ENCODE assay signal across 18 mouse cellular contexts in the genomic region with DNA sequence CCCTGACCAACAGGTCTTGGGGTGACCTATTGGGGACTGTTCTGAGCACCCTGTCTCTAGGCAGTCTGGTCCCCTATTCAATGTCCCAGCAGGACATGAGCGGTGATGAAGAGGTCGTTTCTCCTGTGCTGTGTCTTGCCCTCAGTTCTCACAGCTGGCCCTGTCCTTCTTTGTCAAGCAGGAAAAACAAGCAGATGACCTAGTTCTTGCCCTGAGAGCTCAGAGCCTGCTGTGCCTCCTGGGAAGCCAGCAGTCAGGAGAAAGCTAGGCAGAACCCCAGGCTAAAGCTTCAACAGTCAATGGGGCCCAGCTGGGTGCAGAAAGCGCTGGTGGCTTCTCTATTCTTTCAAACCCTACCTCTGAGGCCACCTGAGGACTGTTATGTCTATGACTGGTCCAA.
DNase-seq lines count a peak whose midpoint lies in the region; ATAC-seq lines count a peak whose summit lies in the region.
"Had no signal": no experiment of that assay in that cellular context is flagged by ENCODE, and none has a peak within 500 bp of the region (broad histone marks: within the 10 kb centered on the region; RNA-seq: fewer than 3 reads in every experiment).

No protein-coding gene starts in this region.

- no peak for DNase-seq in hindbrain, embryonic 10.5 days (ENCODE audit: low spot score)
- peak; percentile 44 for DNase-seq in retina, embryonic 14.5 days (ENCODE audit: low spot score)
- no peak for DNase-seq in cerebellum, adult 11 months
- DNase-seq in layer of hippocampus, postnatal 10 days (ENCODE audit: low spot score in 2 of 2) = no peak
- DNase-seq: adrenal gland, adult 2 months; adrenal gland, postnatal 25 days; cerebellum, adult 2 months; cerebellum, postnatal 10 days; forebrain, postnatal 0 days; heart, postnatal 10 days; heart, postnatal 4 days had no signal

- no peaks in the 10 kb centered on the region for H3K9me3 ChIP-seq in hindbrain, embryonic 10.5 days
- no peaks in the 10 kb centered on the region for H3K9me3 ChIP-seq in hindbrain, embryonic 16.5 days (ENCODE audit: control insufficient read depth, low read length)
- H3K9me3 ChIP-seq in stomach, embryonic 16.5 days (replicated peaks; ENCODE audit: control insufficient read depth, low read length) = no peaks in the 10 kb centered on the region
- H3K9me3 ChIP-seq: embryonic facial prominence, embryonic 13.5 days; forebrain, embryonic 12.5 days; heart, embryonic 10.5 days; hindbrain, embryonic 13.5 days; intestine, embryonic 15.5 days had no signal

- H3K4me1 ChIP-seq in hindbrain, embryonic 10.5 days (replicated peaks) = peaks cover 42% of the 10 kb centered on the region
- H3K4me1 ChIP-seq in hindbrain, embryonic 16.5 days (ENCODE audit: control insufficient read depth, insufficient read depth, low read depth, low read length) = peaks cover 8% of the 10 kb centered on the region
- peaks cover 12% of the 10 kb centered on the region for H3K4me1 ChIP-seq in stomach, embryonic 16.5 days (ENCODE audit: control insufficient read depth, insufficient read depth, low read length)

- ATAC-seq in hindbrain, embryonic 16.5 days = no peak
- no peak for ATAC-seq in stomach, embryonic 16.5 days (ENCODE audit: insufficient read depth, low FRiP score)
- ATAC-seq: forebrain, postnatal 0 days; intestine, embryonic 15.5 days had no signal

- H3K36me3 ChIP-seq in hindbrain, embryonic 10.5 days = no peaks in the 10 kb centered on the region
- no peaks in the 10 kb centered on the region for H3K36me3 ChIP-seq in hindbrain, embryonic 16.5 days (ENCODE audit: control insufficient read depth, insufficient read depth, low read length)
- no peaks in the 10 kb centered on the region for H3K36me3 ChIP-seq in stomach, embryonic 16.5 days (ENCODE audit: control insufficient read depth, insufficient read depth, low read length)
- H3K36me3 ChIP-seq: embryonic facial prominence, embryonic 13.5 days; forebrain, embryonic 12.5 days; heart, embryonic 10.5 days; hindbrain, embryonic 13.5 days; intestine, embryonic 15.5 days had no signal

- no peak overlapping the region for H3K4me3 ChIP-seq in hindbrain, embryonic 10.5 days
- H3K4me3 ChIP-seq in hindbrain, embryonic 16.5 days (ENCODE audit: low read length) = no peak overlapping the region
- no peak overlapping the region for H3K4me3 ChIP-seq in stomach, embryonic 16.5 days (replicated peaks; ENCODE audit: low read length)
- H3K4me3 ChIP-seq: embryonic facial prominence, embryonic 13.5 days; forebrain, embryonic 12.5 days; heart, embryonic 10.5 days; hindbrain, embryonic 13.5 days; intestine, embryonic 15.5 days had no signal

- no peaks in the 10 kb centered on the region for H3K27me3 ChIP-seq in hindbrain, embryonic 10.5 days (ENCODE audit: insufficient read depth, poor library complexity, severe bottlenecking)
- no peaks in the 10 kb centered on the region for H3K27me3 ChIP-seq in hindbrain, embryonic 16.5 days (replicated peaks; ENCODE audit: control insufficient read depth, insufficient read depth, low read length)
- no peaks in the 10 kb centered on the region for H3K27me3 ChIP-seq in stomach, embryonic 16.5 days (ENCODE audit: control insufficient read depth, insufficient read depth, low read length)
- H3K27me3 ChIP-seq: embryonic facial prominence, embryonic 13.5 days; forebrain, embryonic 12.5 days; hindbrain, embryonic 13.5 days; intestine, embryonic 15.5 days had no signal

- no peak overlapping the region for H3K9ac ChIP-seq in hindbrain, embryonic 16.5 days (ENCODE audit: low read depth, low read length)
- no peak overlapping the region for H3K9ac ChIP-seq in stomach, embryonic 16.5 days (ENCODE audit: low read length)
- H3K9ac ChIP-seq: embryonic facial prominence, embryonic 13.5 days; forebrain, embryonic 12.5 days; forebrain, postnatal 0 days; hindbrain, embryonic 13.5 days; intestine, embryonic 15.5 days had no signal

- H3K27ac ChIP-seq in hindbrain, embryonic 10.5 days = peak overlapping the region; percentile 35; the same call in 1 of the 2 replicates
- no peak overlapping the region for H3K27ac ChIP-seq in hindbrain, embryonic 16.5 days (ENCODE audit: low read depth, low read length)
- H3K27ac ChIP-seq in stomach, embryonic 16.5 days (ENCODE audit: low read length) = peak overlapping the region; percentile 89; the same call in 1 of the 2 replicates
- H3K27ac ChIP-seq: forebrain, embryonic 12.5 days; heart, embryonic 10.5 days; hindbrain, embryonic 13.5 days; intestine, embryonic 15.5 days had no signal

- WGBS in hindbrain, embryonic 10.5 days = 44% methylated on average over 3 of the region's 3 CpGs
- 54% methylated on average over 3 of the region's 3 CpGs for WGBS in hindbrain, embryonic 16.5 days
- WGBS in stomach, embryonic 16.5 days = 65% methylated on average over 3 of the region's 3 CpGs

- no peak overlapping the region for H3K4me2 ChIP-seq in hindbrain, embryonic 16.5 days (ENCODE audit: low read length)
- no peak overlapping the region for H3K4me2 ChIP-seq in stomach, embryonic 16.5 days (ENCODE audit: low read depth, low read length)
- H3K4me2 ChIP-seq: embryonic facial prominence, embryonic 13.5 days; forebrain, embryonic 12.5 days; hindbrain, embryonic 13.5 days; intestine, embryonic 15.5 days had no signal
